Mouse (Mus musculus) brain, adult 10 weeks (tissue): Measurements from ENCODE around the gene Pip4k2b. TPM values are rescaled to one million over a fixed set of nuclear protein-coding genes. Genes with fewer than 3 reads are reported as not detected.

Source experiments
- polyA plus RNA-seq: library from polyadenylated mRNA; stranded (reverse); fragments of 350-450 nt; fragmentation: Illumina TruSeq; extraction: RNeasy Lipid Tissue Mini Kit (QIAGEN cat#74804); gene quantifications from one replicate; pipeline ENCODE4 v1.2.3, GENCODE M21; 2015; ENCODE audit warnings: low read depth, low replicate concordance

The Pip4k2b gene
- polyA plus RNA-seq: 77.9 TPM

GRCm38 (mm10) chr11:97744063-97744717, at the start of gene Pip4k2b:
TSS of gene Pip4k2b (minus strand) at chr11:97744704.

GRCm38 (mm10) chr11:97781832-97782563, 37.5 kb upstream of the Pip4k2b start, which contains the start of gene Rpl23:
TSS of gene Rpl23 (minus strand) at chr11:97782437.

DNA sequence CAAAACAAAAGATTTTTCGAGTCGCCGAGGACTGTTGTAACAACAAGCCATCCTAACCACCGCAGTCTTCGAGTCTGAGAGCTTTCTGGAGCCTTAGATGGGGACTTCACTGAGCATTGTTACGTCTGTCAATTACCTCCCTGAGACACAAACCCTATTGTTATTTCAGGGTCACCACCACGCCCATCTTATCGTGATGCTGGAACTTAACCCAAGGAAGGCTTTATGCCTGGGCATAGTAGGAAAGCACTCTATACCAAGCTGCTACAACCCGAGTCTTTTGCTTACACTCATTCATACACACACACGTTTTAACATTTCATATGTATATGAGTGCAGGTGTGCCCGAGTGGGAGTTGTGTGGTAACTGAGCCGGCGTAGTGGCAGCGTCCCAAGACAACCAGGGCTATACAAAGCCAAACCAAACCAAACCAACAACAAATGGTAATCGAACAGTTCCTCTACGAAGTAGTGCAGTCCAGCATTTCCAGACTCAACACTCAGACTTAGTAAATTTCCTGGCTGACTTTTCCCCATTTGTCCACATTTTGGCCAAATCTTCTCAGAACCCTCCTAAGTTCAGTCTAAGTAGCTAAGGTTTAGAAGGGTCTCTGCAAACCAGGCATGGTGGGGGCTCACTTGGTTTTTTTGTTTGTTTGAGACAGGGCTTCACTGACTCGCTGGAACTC, 31.4 kb upstream of the Pip4k2b start, which contains the start of gene 1700001P01Rik:
Gene 1700001P01Rik (minus strand): TSS at position 111 of the 689 bp plus-strand sequence.

DNA sequence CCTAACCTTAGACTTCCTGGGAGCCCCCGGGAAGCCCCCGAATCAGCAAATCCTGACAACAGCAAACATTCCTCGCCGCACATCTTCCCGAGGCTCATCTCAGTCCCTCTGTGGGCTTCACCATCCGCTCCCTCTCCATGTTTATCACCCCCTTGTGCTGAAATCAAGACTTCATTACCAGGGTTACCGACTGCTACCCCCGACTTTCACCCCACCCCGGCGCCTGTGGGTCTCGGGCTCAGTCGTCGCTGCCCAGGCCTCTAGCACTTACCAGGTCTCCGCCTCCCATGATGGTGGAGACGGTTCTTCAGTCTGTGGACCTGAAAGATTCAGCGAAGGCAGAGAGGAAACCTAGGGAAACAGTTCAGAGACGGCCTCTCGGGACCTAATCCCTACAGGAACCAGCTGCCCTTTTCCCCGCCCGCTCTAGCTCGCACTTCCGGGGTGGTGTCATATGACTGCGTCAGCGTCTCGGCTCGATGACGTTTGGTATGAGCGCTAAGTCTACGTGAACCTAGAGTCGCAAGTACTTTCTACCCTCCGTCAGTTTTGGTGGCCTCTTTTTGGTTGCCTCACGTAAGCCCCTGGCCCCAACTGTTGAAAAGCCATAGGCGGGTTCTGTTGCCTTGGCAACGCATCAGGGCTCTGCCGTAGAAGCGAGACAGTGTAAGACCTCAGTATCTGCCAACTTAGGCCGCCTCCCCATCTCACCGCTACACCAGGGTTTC, 21.8 kb upstream of the Pip4k2b start, which contains the start of gene Cwc25:
Gene Cwc25 (minus strand): TSS at position 403 of the 728 bp plus-strand sequence.

GRCm38 (mm10) chr11:97703039-97703826, 41.3 kb downstream of the Pip4k2b start, which contains the start of gene Psmb3:
TSS of gene Psmb3 (plus strand) at chr11:97703399.

GRCm38 (mm10) chr11:97700003-97700745, 44.3 kb downstream of the Pip4k2b start, which contains the start of gene Pcgf2:
TSS of gene Pcgf2 (minus strand) at chr11:97700497.

DNA sequence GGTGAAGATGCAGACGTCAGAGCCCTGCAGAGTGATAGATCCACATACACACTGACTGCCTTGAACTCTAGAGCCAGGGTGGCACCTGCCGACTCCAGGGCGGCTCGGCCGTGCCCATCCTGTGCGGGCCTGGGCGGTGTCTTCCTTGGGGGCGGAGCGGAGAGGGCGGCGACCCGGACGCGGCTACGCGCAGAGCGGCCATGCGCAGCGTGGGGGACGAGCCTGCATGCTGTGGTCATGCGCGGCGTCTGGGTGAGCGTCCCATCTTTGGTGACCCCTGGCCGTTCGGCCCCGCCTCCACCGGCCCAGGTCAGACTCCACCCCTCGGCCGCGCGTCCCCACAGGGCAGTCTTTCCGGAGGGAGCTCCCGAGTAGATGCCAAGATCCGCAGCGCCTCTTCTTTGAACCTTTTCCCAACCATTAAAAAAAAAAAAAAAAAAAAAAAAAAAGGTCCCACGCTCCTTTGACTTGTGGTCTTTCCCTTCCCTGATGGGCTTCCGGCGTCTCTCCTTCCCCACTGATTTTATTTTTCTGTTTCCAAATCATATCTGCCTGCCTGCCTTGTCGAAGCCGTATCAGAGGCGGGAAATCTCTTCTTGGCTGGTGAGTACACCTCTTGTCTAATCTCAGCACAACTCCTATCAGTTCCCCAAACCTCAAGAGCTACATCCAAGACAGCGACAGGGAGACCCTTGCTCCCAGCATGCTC, 58.7 kb downstream of the Pip4k2b start, which contains the start of gene Cisd3:
Gene Cisd3 (plus strand): TSS at position 214 of the 709 bp plus-strand sequence.

Other genes with a start within 250 kb of the Pip4k2b start
- not detected for gene 4933428G20Rik, start 244.4 kb downstream of the Pip4k2b start, polyA plus RNA-seq
- gene Srcin1, start 168.5 kb downstream of the Pip4k2b start, polyA plus RNA-seq: 109 TPM
- 46.9 TPM for gene Epop, start 115.0 kb downstream of the Pip4k2b start, polyA plus RNA-seq
- gene Mllt6, start 81.3 kb downstream of the Pip4k2b start, polyA plus RNA-seq: 50.7 TPM
- gene Cisd3, start 58.9 kb downstream of the Pip4k2b start, polyA plus RNA-seq: 74.5 TPM
- gene Pcgf2, start 44.2 kb downstream of the Pip4k2b start, polyA plus RNA-seq: 28.3 TPM
- 222 TPM for gene Psmb3, start 41.3 kb downstream of the Pip4k2b start, polyA plus RNA-seq
- 11.9 TPM for gene Cwc25, start 21.9 kb upstream of the Pip4k2b start, polyA plus RNA-seq
- gene 1700001P01Rik, start 31.2 kb upstream of the Pip4k2b start, polyA plus RNA-seq: 0.92 TPM
- 513 TPM for gene Rpl23, start 37.7 kb upstream of the Pip4k2b start, polyA plus RNA-seq
- gene Lasp1, start 54.3 kb upstream of the Pip4k2b start, polyA plus RNA-seq: 94.8 TPM
- gene B230217C12Rik, start 96.1 kb upstream of the Pip4k2b start, polyA plus RNA-seq: 102 TPM
- gene Fbxo47, start 139.4 kb upstream of the Pip4k2b start, polyA plus RNA-seq: 2.6 TPM
- gene Plxdc1, start 241.7 kb upstream of the Pip4k2b start, polyA plus RNA-seq: 25.0 TPM